Mouse (Mus musculus) kidney, adult 2 months (tissue): Measurements from ENCODE around the gene Ccdc148. TPM values are rescaled to one million over a fixed set of nuclear protein-coding genes. Genes with fewer than 3 reads are reported as not detected.

Experiments used
- DNase-seq: peaks from one replicate; pipeline ENCODE4 v3.0.0; 2021
- H3K27ac ChIP-seq: fragments of 200-500 bp; 2 replicates; pipeline ENCODE4 v1.5.1; 2012; ENCODE audit warnings: low read depth, low read length, control low read depth, inconsistent platforms; ENCODE audit not compliant: insufficient read depth
- H3K27me3 ChIP-seq: fragments of 200-500 bp; replicated peaks from 2 replicates; pipeline ENCODE4 v1.6.1; 2012; ENCODE audit warnings: mild to moderate bottlenecking, moderate library complexity, low read length, inconsistent platforms; ENCODE audit not compliant: control insufficient read depth, insufficient read depth
- H3K36me3 ChIP-seq: fragments of 200-500 bp; 2 replicates; pipeline ENCODE4 v1.6.1; 2012; ENCODE audit warnings: mild to moderate bottlenecking, moderate library complexity, low read length, inconsistent platforms; ENCODE audit not compliant: control insufficient read depth, insufficient read depth
- H3K4me1 ChIP-seq: fragments of 200-500 bp; 2 replicates; pipeline ENCODE4 v1.6.1; 2011; ENCODE audit warnings: low read length; ENCODE audit not compliant: control insufficient read depth, insufficient read depth
- H3K4me3 ChIP-seq: fragments of 200-500 bp; 2 replicates; pipeline ENCODE4 v1.5.1; 2011; ENCODE audit warnings: mild to moderate bottlenecking, low read depth, low read length, control low read depth; ENCODE audit not compliant: insufficient read depth
- CTCF ChIP-seq: fragments of 200-500 bp; conservative IDR thresholded peaks from 2 replicates; pipeline ENCODE4 v1.5.1; 2011; ENCODE audit warnings: low read depth, mild to moderate bottlenecking, control low read depth, low read length, moderate library complexity, mixed read lengths; ENCODE audit not compliant: insufficient read depth, insufficient read length
- POLR2A ChIP-seq: fragments of 200-500 bp; IDR thresholded peaks from one replicate; pipeline ENCODE4 v1.6.1; 2011; ENCODE audit warnings: low read depth, low read length, control low read depth
- WGBS: fragments of 180-500 bp; shearing (Covaris S2); methylation state at CpG from one replicate; pipeline ENCODE4 v1.1.7; 2018; 5-methylcytosine and 5-hydroxymethylcytosine counted together
- polyA plus RNA-seq: library from polyadenylated mRNA; depleted of rRNA; stranded (reverse); fragments of >200 nt; gene quantifications from 2 replicates; pipeline ENCODE4 v1.2.3, GENCODE M21; 2012

Gene Ccdc148
- polyA plus RNA-seq, 1 experiment, result 1.0 TPM

- Histone ChIP-seq H3K36me3 (no peaks in the 10 kb centered on the region), H3K4me3 (no peak overlapping the region), H3K27me3 (no peaks in the 10 kb centered on the region), H3K4me1 (peaks cover 3% of the 10 kb centered on the region; the same call in 1 of the 2 replicates), H3K27ac (no peak overlapping the region)
- TF ChIP-seq POLR2A (no peak), CTCF (no peak)
- DNase-seq, result no peak
- WGBS, result 83% methylated on average over 4 of the region's 4 CpGs
Measured at GRCm38 (mm10) chr2:58941361-58941760, 219.1 kb downstream of the Ccdc148 start.

GRCm38 (mm10) chr2:58925551-58925950 is 234.9 kb downstream of the Ccdc148 start:
- no peak for TF ChIP-seq POLR2A
- no peak for TF ChIP-seq CTCF
- H3K4me1 ChIP-seq, result no peaks in the 10 kb centered on the region; the same call in 1 of the 2 replicates
- no peak overlapping the region for H3K27ac ChIP-seq
- no peaks in the 10 kb centered on the region for H3K27me3 ChIP-seq
- no peak for DNase-seq
- WGBS, result 94% methylated on average over 2 of the region's 2 CpGs
- no peaks in the 10 kb centered on the region for H3K36me3 ChIP-seq
- no peak overlapping the region for H3K4me3 ChIP-seq

- no peaks in the 10 kb centered on the region for H3K36me3 ChIP-seq
- no peak for DNase-seq
- no peak overlapping the region for H3K4me3 ChIP-seq
- no peak for TF ChIP-seq POLR2A
- TF ChIP-seq CTCF, result no peak
- H3K4me1 ChIP-seq, result peaks cover 3% of the 10 kb centered on the region
- H3K27me3 ChIP-seq, result no peaks in the 10 kb centered on the region
- 84% methylated on average over 4 of the region's 4 CpGs for WGBS
- no peak overlapping the region for H3K27ac ChIP-seq
Measured at GRCm38 (mm10) chr2:58918351-58918750, 242.1 kb downstream of the Ccdc148 start.

- Histone ChIP-seq H3K36me3 (no peaks in the 10 kb centered on the region), H3K27me3 (no peaks in the 10 kb centered on the region), H3K4me1 (no peaks in the 10 kb centered on the region), H3K27ac (no peak overlapping the region), H3K4me3 (no peak overlapping the region)
- DNase-seq, result no peak
- TF ChIP-seq CTCF (no peak), POLR2A (no peak)
- 90% methylated on average over 9 of the region's 9 CpGs for WGBS
Measured at GRCm38 (mm10) chr2:58912339-58912738, 248.1 kb downstream of the Ccdc148 start.

GRCm38 (mm10) chr2:58906814-58907516 is 253.5 kb downstream of the Ccdc148 start:
- Histone ChIP-seq H3K27me3 (no peaks in the 10 kb centered on the region), H3K27ac (no peak overlapping the region), H3K4me3 (no peak overlapping the region), H3K4me1 (no peaks in the 10 kb centered on the region), H3K36me3 (no peaks in the 10 kb centered on the region)
- TF ChIP-seq POLR2A, result no peak
- DNase-seq, result no peak
- WGBS, result 51% methylated on average over 14 of the region's 14 CpGs

- H3K4me1 ChIP-seq, result no peaks in the 10 kb centered on the region
- WGBS, result 77% methylated on average over 4 of the region's 4 CpGs
- TF ChIP-seq CTCF (no peak), POLR2A (no peak)
- no peaks in the 10 kb centered on the region for H3K36me3 ChIP-seq
- no peaks in the 10 kb centered on the region for H3K27me3 ChIP-seq
- H3K27ac ChIP-seq, result no peak overlapping the region
- no peak for DNase-seq
- H3K4me3 ChIP-seq, result no peak overlapping the region
Measured at GRCm38 (mm10) chr2:58905057-58905456, 255.4 kb downstream of the Ccdc148 start.

- DNase-seq, result no peak
- H3K27me3 ChIP-seq, result no peaks in the 10 kb centered on the region
- TF ChIP-seq POLR2A (no peak), CTCF (no peak)
- no peak overlapping the region for H3K4me3 ChIP-seq
- H3K4me1 ChIP-seq, result no peaks in the 10 kb centered on the region
- WGBS, result 66% methylated on average over 3 of the region's 3 CpGs
- no peaks in the 10 kb centered on the region for H3K36me3 ChIP-seq
- H3K27ac ChIP-seq, result no peak overlapping the region
Measured at GRCm38 (mm10) chr2:58879876-58880275, 280.6 kb downstream of the Ccdc148 start.

GRCm38 (mm10) chr2:58859134-58859533 is 301.3 kb downstream of the Ccdc148 start, which contains the start of gene Gm11099:
TSS of gene Gm11099 (plus strand) at chr2:58859434.
- WGBS, result 92% methylated on average over 5 of the region's 5 CpGs
- H3K4me3 ChIP-seq, result no peak within 1 kb of the TSS
- no peaks in the 10 kb centered on the region for H3K27me3 ChIP-seq
- DNase-seq, result no peak
- TF ChIP-seq POLR2A, result no peak
- no peak for TF ChIP-seq CTCF
- H3K27ac ChIP-seq, result no peak within 1 kb of the TSS
- no peaks in the 10 kb centered on the region for H3K36me3 ChIP-seq
- no peaks in the 10 kb centered on the region for H3K4me1 ChIP-seq
